Mouse (Mus musculus) neural tube, postnatal 0 days (tissue): ENCODE results near the gene Rbm26. TPM values are rescaled to one million over a fixed set of nuclear protein-coding genes. Genes with fewer than 3 reads are reported as not detected.

Source experiments
- polyA plus RNA-seq: library from polyadenylated mRNA; unstranded; fragments of >200 nt; fragmentation: Nextera tagmentation; extraction: Ambion mirVana; gene quantifications from 2 replicates; pipeline ENCODE4 v1.2.1, GENCODE M21; 2015

The Rbm26 gene
- 29.7 and 32.0 TPM in 2 replicates for polyA plus RNA-seq

DNA sequence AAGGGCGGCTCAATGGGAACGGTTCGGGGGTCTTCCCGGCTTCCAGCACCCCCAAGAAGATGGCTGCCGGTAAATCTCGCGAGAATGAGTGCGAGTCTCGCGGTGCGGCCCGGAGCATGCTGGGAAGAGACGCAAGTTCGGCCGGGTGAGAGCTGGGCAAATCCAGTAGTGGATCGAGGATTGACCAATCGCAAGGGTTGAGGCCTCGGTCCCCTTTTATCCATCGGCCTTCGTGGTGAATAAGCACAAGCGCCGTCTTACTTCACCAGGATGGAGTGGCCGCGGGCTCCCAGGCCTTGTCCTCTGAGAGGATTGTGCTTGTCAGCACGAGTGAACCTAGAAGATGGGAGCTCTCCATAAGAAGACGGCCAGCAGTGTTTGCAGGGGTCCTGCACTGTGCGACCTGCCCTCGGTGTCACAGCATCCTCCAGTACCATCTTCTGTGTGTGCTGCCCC is at the start of gene Rbm26:
Rbm26 (minus strand) TSS at position 90 of the 456 bp plus-strand sequence.

Other genes with a start within 250 kb of the Rbm26 start
- gene Ndfip2, start 81.2 kb upstream of the Rbm26 start, polyA plus RNA-seq: 125 and 137 TPM in 2 replicates